Comparison of ENCODE assay signal across 14 mouse cellular contexts in genomic region chr5:90104672-90105071, GRCm38 (mm10).
DNase-seq lines count a peak whose midpoint lies in the region; ATAC-seq and TF ChIP-seq lines count a peak whose summit lies in the region.
"Had no signal": no experiment of that assay in that cellular context is flagged by ENCODE, and none has a peak within 500 bp of the region (broad histone marks: within the 10 kb centered on the region; RNA-seq: fewer than 3 reads in every experiment).

No protein-coding gene starts in this region.

- H3K27ac ChIP-seq in heart, embryonic 12.5 days (ENCODE audit: poor library complexity, severe bottlenecking) = peak overlapping the region; percentile 25; the same call in 1 of the 2 replicates
- no peak overlapping the region for H3K27ac ChIP-seq in liver, adult 2 months (replicated peaks; ENCODE audit: insufficient read depth, low read depth, low read length)
- H3K27ac ChIP-seq in liver, embryonic 12.5 days = no peak overlapping the region
- H3K27ac ChIP-seq: embryonic facial prominence, embryonic 13.5 days; left cerebral cortex, adult 2 months; liver, embryonic 14.5 days had no signal

- no peaks in the 10 kb centered on the region for H3K79me2 ChIP-seq in liver, adult 2 months (ENCODE audit: control insufficient read depth, insufficient read depth, low read length)

- H3K4me2 ChIP-seq in heart, embryonic 12.5 days = no peak overlapping the region
- no peak overlapping the region for H3K4me2 ChIP-seq in liver, embryonic 12.5 days
- H3K4me2 ChIP-seq: embryonic facial prominence, embryonic 13.5 days had no signal

- H3K4me1 ChIP-seq in heart, embryonic 12.5 days (replicated peaks) = peaks cover 4% of the 10 kb centered on the region; the same call in 1 of the 2 replicates
- no peaks in the 10 kb centered on the region for H3K4me1 ChIP-seq in liver, adult 2 months (ENCODE audit: control insufficient read depth, insufficient read depth, low read length)
- no peaks in the 10 kb centered on the region for H3K4me1 ChIP-seq in liver, embryonic 12.5 days
- H3K4me1 ChIP-seq: embryonic facial prominence, embryonic 13.5 days had no signal

- 39% methylated on average over 7 of the region's 7 CpGs for WGBS in heart, embryonic 12.5 days
- WGBS in liver, adult 2 months = 67% methylated on average over 7 of the region's 7 CpGs
- 65% methylated on average over 7 of the region's 7 CpGs for WGBS in liver, embryonic 12.5 days (ENCODE audit: insufficient replicate concordance)

- TF ChIP-seq CTCF in liver, adult 2 months (IDR thresholded peaks at IDR 0.05; ENCODE audit: low read depth, low read length) = no peak

- no peak overlapping the region for H3K4me3 ChIP-seq in heart, embryonic 12.5 days
- H3K4me3 ChIP-seq in liver, adult 2 months (ENCODE audit: insufficient read depth, low read depth, low read length) = no peak overlapping the region
- H3K4me3 ChIP-seq in liver, embryonic 12.5 days = no peak overlapping the region
- H3K4me3 ChIP-seq: embryonic facial prominence, embryonic 13.5 days; left cerebral cortex, adult 2 months had no signal

- intact Hi-C loops in heart, postnatal 14 days (cut with DNase I) = no loop called here

- DNase-seq in heart, postnatal 14 days = no peak
- DNase-seq in liver, adult 2 months (ENCODE audit: extremely low read depth, low read depth, low spot score) = peak; percentile 33
- peak; percentile 10 for DNase-seq in brain, adult 2 months (ENCODE audit: low read depth, low spot score)
- DNase-seq in lung, postnatal 36 days = peak; percentile 6
- DNase-seq in right cerebral cortex, postnatal 25 days = no peak
- DNase-seq: adrenal gland, postnatal 36 days; cerebellum, adult 9-10 months; gastrocnemius, postnatal 10 days had no signal

- H3K9ac ChIP-seq in heart, embryonic 12.5 days = no peak overlapping the region
- no peak overlapping the region for H3K9ac ChIP-seq in liver, adult 2 months (ENCODE audit: low read depth, low read length)
- no peak overlapping the region for H3K9ac ChIP-seq in liver, embryonic 12.5 days
- H3K9ac ChIP-seq: embryonic facial prominence, embryonic 13.5 days; liver, embryonic 14.5 days had no signal

- no peaks in the 10 kb centered on the region for H3K36me3 ChIP-seq in heart, embryonic 12.5 days
- H3K36me3 ChIP-seq in liver, adult 2 months (ENCODE audit: control insufficient read depth, insufficient read depth, low read length) = no peaks in the 10 kb centered on the region
- no peaks in the 10 kb centered on the region for H3K36me3 ChIP-seq in liver, embryonic 12.5 days
- H3K36me3 ChIP-seq: embryonic facial prominence, embryonic 13.5 days had no signal

- no peak for ATAC-seq in heart, embryonic 12.5 days (ENCODE audit: insufficient number of reproducible peaks, low FRiP score)
- ATAC-seq in liver, embryonic 12.5 days = no peak
- ATAC-seq: inflammation-experienced regulatory T-cells, adult 6 months had no signal

- H3K27me3 ChIP-seq in heart, embryonic 12.5 days (replicated peaks) = no peaks in the 10 kb centered on the region
- no peaks in the 10 kb centered on the region for H3K27me3 ChIP-seq in liver, adult 2 months (ENCODE audit: control insufficient read depth, insufficient read depth, low read length)
- no peaks in the 10 kb centered on the region for H3K27me3 ChIP-seq in liver, embryonic 12.5 days (replicated peaks)
- H3K27me3 ChIP-seq: embryonic facial prominence, embryonic 13.5 days had no signal

- no peaks in the 10 kb centered on the region for H3K9me3 ChIP-seq in heart, embryonic 12.5 days (replicated peaks)
- H3K9me3 ChIP-seq in liver, embryonic 12.5 days (replicated peaks) = no peaks in the 10 kb centered on the region
- H3K9me3 ChIP-seq: embryonic facial prominence, embryonic 13.5 days had no signal

- TF ChIP-seq POLR2A in liver, adult 2 months (IDR thresholded peaks at IDR 0.05; ENCODE audit: extremely low read depth, insufficient read depth, low read length) = no peak

Comparison
In these comparisons a context has a peak if more than half of its experiments do, and no peak if none do; other contexts are left out.
1. DNase-seq: peak in liver, adult 2 months (single experiment), brain, adult 2 months (single experiment) and lung, postnatal 36 days (single experiment); none in heart, postnatal 14 days (0 of 2) and right cerebral cortex, postnatal 25 days (single experiment).